Mouse (Mus musculus) stomach, embryonic 14.5 days (tissue): ENCODE measurements around the gene Gm5737. TPM values are rescaled to one million over a fixed set of nuclear protein-coding genes. Genes with fewer than 3 reads are reported as not detected.
A peak's percentile ranks its signal among the peaks of the same experiment; 100 is the strongest.

Source experiments
- ATAC-seq: fragments of 200-750 bp; cut with Nextera tagmentation; 2 replicates; pipeline ENCODE4 v1.8.0; 2017; ENCODE audit warnings: low read depth, moderate TSS enrichment; ENCODE audit not compliant: insufficient number of reproducible peaks, insufficient read depth, low FRiP score
- H3K27ac ChIP-seq: fragments of 300-500 bp; sonication (generic); 2 replicates; pipeline ENCODE4 v1.5.1; 2014; ENCODE audit warnings: mild to moderate bottlenecking, low read length, moderate library complexity, mixed read lengths
- H3K27me3 ChIP-seq: fragments of 300-500 bp; sonication (generic); 2 replicates; pipeline ENCODE4 v1.6.1; 2014; ENCODE audit warnings: low read length, control low read depth, mixed read lengths; ENCODE audit not compliant: control insufficient read depth, insufficient read depth
- H3K36me3 ChIP-seq: fragments of 300-500 bp; sonication (generic); 2 replicates; pipeline ENCODE4 v1.6.1; 2014; ENCODE audit warnings: mild to moderate bottlenecking, control low read depth, low read length, moderate library complexity, mixed read lengths; ENCODE audit not compliant: control insufficient read depth, insufficient read depth
- H3K4me1 ChIP-seq: fragments of 300-500 bp; sonication (generic); 2 replicates; pipeline ENCODE4 v1.6.1; 2014; ENCODE audit warnings: low read length, control low read depth, mixed read lengths; ENCODE audit not compliant: control insufficient read depth, insufficient read depth
- H3K4me2 ChIP-seq: fragments of 300-500 bp; sonication (generic); replicated peaks from 2 replicates; pipeline ENCODE4 v1.6.1; 2014; ENCODE audit warnings: low read depth, low read length, control low read depth
- H3K4me3 ChIP-seq: fragments of 300-500 bp; sonication (generic); 2 replicates; pipeline ENCODE4 v1.5.1; 2014; ENCODE audit warnings: low read depth, low read length, control low read depth
- H3K9ac ChIP-seq: fragments of 300-500 bp; sonication (generic); replicated peaks from 2 replicates; pipeline ENCODE4 v1.6.1; 2014; ENCODE audit warnings: low read depth, mild to moderate bottlenecking, control low read depth, low read length, moderate library complexity, mixed read lengths
- H3K9me3 ChIP-seq: fragments of 300-500 bp; sonication (generic); 2 replicates; pipeline ENCODE4 v1.6.1; 2016; ENCODE audit warnings: low read depth, low read length, control low read depth; ENCODE audit not compliant: control insufficient read depth
- WGBS: fragments of 180-500 bp; shearing (Covaris S2); extraction: QIAGEN DNeasy Blood & Tissue Kit; methylation state at CpG from one replicate; pipeline ENCODE4 v1.1.7; 2014; 5-methylcytosine and 5-hydroxymethylcytosine counted together
- polyA plus RNA-seq: library from polyadenylated mRNA; unstranded; fragments of >200 nt; fragmentation: Nextera tagmentation; extraction: Ambion mirVana; gene quantifications from 2 replicates; pipeline ENCODE4 v1.2.1, GENCODE M21; 2014

Gm5737 gene
- polyA plus RNA-seq, 1 experiment from 2014 or later, result not detected

- H3K4me1 ChIP-seq, result no peaks in the 10 kb centered on the region
- no peaks in the 10 kb centered on the region for H3K36me3 ChIP-seq
- 93% methylated on average over 4 of the region's 4 CpGs for WGBS
- H3K4me2 ChIP-seq, result no peak overlapping the region
- H3K4me3 ChIP-seq, result no peak overlapping the region
- H3K27me3 ChIP-seq, result no peaks in the 10 kb centered on the region
- ATAC-seq, result no peak
- H3K9me3 ChIP-seq, result no peaks in the 10 kb centered on the region
- H3K9ac ChIP-seq, result no peak overlapping the region
- H3K27ac ChIP-seq, result no peak overlapping the region
Observed at GRCm38 (mm10) chr7:120819386-120819785, 7.2 kb downstream of the Gm5737 start.

GRCm38 (mm10) chr7:120823248-120823647, 11.1 kb downstream of the Gm5737 start:
- 23% methylated on average over 5 of the region's 5 CpGs for WGBS
- no peak for ATAC-seq
- no peak overlapping the region for H3K4me3 ChIP-seq
- no peaks in the 10 kb centered on the region for H3K9me3 ChIP-seq
- H3K4me2 ChIP-seq, result no peak overlapping the region
- H3K27me3 ChIP-seq, result no peaks in the 10 kb centered on the region
- H3K4me1 ChIP-seq, result no peaks in the 10 kb centered on the region
- no peaks in the 10 kb centered on the region for H3K36me3 ChIP-seq
- H3K9ac ChIP-seq, result no peak overlapping the region
- H3K27ac ChIP-seq, result no peak overlapping the region

GRCm38 (mm10) chr7:120825097-120825496, 12.9 kb downstream of the Gm5737 start:
- Histone ChIP-seq H3K4me2 (no peak overlapping the region), H3K27ac (no peak overlapping the region), H3K4me1 (no peaks in the 10 kb centered on the region), H3K27me3 (no peaks in the 10 kb centered on the region), H3K4me3 (no peak overlapping the region), H3K9me3 (no peaks in the 10 kb centered on the region), H3K9ac (no peak overlapping the region), H3K36me3 (no peaks in the 10 kb centered on the region)
- no peak for ATAC-seq
- 69% methylated on average over 2 of the region's 2 CpGs for WGBS

- ATAC-seq, result no peak
- Histone ChIP-seq H3K9me3 (no peaks in the 10 kb centered on the region), H3K36me3 (no peaks in the 10 kb centered on the region), H3K9ac (no peak overlapping the region), H3K27me3 (no peaks in the 10 kb centered on the region), H3K27ac (no peak overlapping the region), H3K4me3 (no peak overlapping the region), H3K4me2 (no peak overlapping the region), H3K4me1 (no peaks in the 10 kb centered on the region)
- WGBS, result 18% methylated on average over 3 of the region's 3 CpGs
Observed at GRCm38 (mm10) chr7:120826408-120826807, 14.2 kb downstream of the Gm5737 start.

GRCm38 (mm10) chr7:120830431-120831381, 18.5 kb downstream of the Gm5737 start:
- H3K9me3 ChIP-seq, result no peaks in the 10 kb centered on the region
- H3K27ac ChIP-seq, result peak overlapping the region; percentile 45; the same call in 1 of the 2 replicates
- no peaks in the 10 kb centered on the region for H3K36me3 ChIP-seq
- H3K9ac ChIP-seq, result peak overlapping the region; percentile 41
- H3K4me3 ChIP-seq, result peak overlapping the region; percentile 52
- no peaks in the 10 kb centered on the region for H3K4me1 ChIP-seq
- 1% methylated on average over 46 of the region's 46 CpGs for WGBS
- peak; percentile 25 for ATAC-seq
- H3K27me3 ChIP-seq, result no peaks in the 10 kb centered on the region
- H3K4me2 ChIP-seq, result peak overlapping the region; percentile 84

- H3K4me2 ChIP-seq, result peak overlapping the region; percentile 53
- H3K4me1 ChIP-seq, result no peaks in the 10 kb centered on the region
- H3K36me3 ChIP-seq, result no peaks in the 10 kb centered on the region
- peak overlapping the region; percentile 54 for H3K4me3 ChIP-seq
- H3K27ac ChIP-seq, result no peak overlapping the region
- H3K9me3 ChIP-seq, result no peaks in the 10 kb centered on the region
- H3K9ac ChIP-seq, result no peak overlapping the region
- WGBS, result 42% methylated on average over 6 of the region's 6 CpGs
- no peak for ATAC-seq
- no peaks in the 10 kb centered on the region for H3K27me3 ChIP-seq
Observed at GRCm38 (mm10) chr7:120834426-120834825, 22.3 kb downstream of the Gm5737 start.

GRCm38 (mm10) chr7:120834863-120835372, 22.8 kb downstream of the Gm5737 start:
- Histone ChIP-seq H3K4me1 (no peaks in the 10 kb centered on the region), H3K36me3 (no peaks in the 10 kb centered on the region), H3K4me3 (peak overlapping the region; percentile 54), H3K9ac (no peak overlapping the region), H3K27ac (peak overlapping the region; percentile 68; the same call in 1 of the 2 replicates), H3K9me3 (no peaks in the 10 kb centered on the region), H3K4me2 (peak overlapping the region; percentile 53), H3K27me3 (no peaks in the 10 kb centered on the region)
- peak; percentile 84 for ATAC-seq
- WGBS, result 11% methylated on average over 14 of the region's 14 CpGs

GRCm38 (mm10) chr7:120835449-120836359, 23.5 kb downstream of the Gm5737 start:
- no peaks in the 10 kb centered on the region for H3K27me3 ChIP-seq
- peak overlapping the region; percentile 41; the same call in 1 of the 2 replicates for H3K27ac ChIP-seq
- H3K9ac ChIP-seq, result peak overlapping the region; percentile 38; the same call in 1 of the 2 replicates
- H3K4me1 ChIP-seq, result no peaks in the 10 kb centered on the region
- no peaks in the 10 kb centered on the region for H3K9me3 ChIP-seq
- H3K4me3 ChIP-seq, result peak overlapping the region; percentile 54
- ATAC-seq, result peak; percentile 87
- H3K36me3 ChIP-seq, result no peaks in the 10 kb centered on the region
- H3K4me2 ChIP-seq, result peak overlapping the region; percentile 53
- WGBS, result under 1% methylated on average over 41 of the region's 41 CpGs
